Mouse (Mus musculus) mesoderm, embryonic 11.5 days (tissue): ENCODE measurements at regions not wholly inside any gene's neighbourhood (a gene's known extent, or its start where the extent isn't known, plus 50 kb on each side); places are given as distances from the start of the nearest gene placed in this dataset.
"Not testable (repeated sequence)": the region's sequence is repeated elsewhere in the genome, so short reads cannot be mapped to it uniquely, and the experiment has no call there.

ENCODE experiments used
- DNase-seq: peaks from one replicate; pipeline ENCODE4 v3.0.0-alpha.2; 2012; ENCODE audit warnings: low read depth, low spot score

- DNase-seq, result not testable (repeated sequence)
Observed at GRCm38 (mm10) chr5:76081379-76081778, 58.7 kb upstream of the Srd5a3 start.

GRCm38 (mm10) chr5:76080429-76080828 lies 59.6 kb upstream of the Srd5a3 start:
- no peak for DNase-seq

GRCm38 (mm10) chr5:76079204-76080025 lies 60.7 kb upstream of the Srd5a3 start:
- DNase-seq, result peak; percentile 27

GRCm38 (mm10) chr5:76078485-76078884 lies 61.6 kb upstream of the Srd5a3 start:
- no peak for DNase-seq

DNA sequence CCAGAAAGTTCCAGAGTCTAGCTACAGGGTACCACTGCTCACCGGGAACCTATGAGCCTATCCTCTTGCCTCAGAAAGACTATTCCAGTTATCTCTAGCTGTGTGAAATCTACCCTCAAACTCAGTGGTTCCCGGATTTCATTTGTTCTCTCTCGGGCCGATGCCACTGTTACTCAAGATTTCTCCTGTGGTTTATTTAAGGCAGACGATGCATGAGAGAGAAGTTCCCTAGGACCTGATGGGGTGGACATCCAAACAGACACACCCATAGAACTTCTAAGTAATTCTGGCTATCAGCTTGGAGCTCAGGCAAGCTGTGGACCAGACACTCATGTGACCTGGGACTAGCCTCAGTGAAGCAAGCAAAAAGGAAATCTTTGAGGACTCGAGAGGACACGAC lies 63.8 kb upstream of the Srd5a3 start:
- DNase-seq, result no peak

- DNase-seq, result peak; percentile 53
Observed at GRCm38 (mm10) chr5:76075401-76075800, 64.7 kb upstream of the Srd5a3 start.

- no peak for DNase-seq
Observed at GRCm38 (mm10) chr5:76067881-76068280, 72.2 kb upstream of the Srd5a3 start.

- DNase-seq, result peak; percentile 47
Observed at GRCm38 (mm10) chr5:76067231-76067630, 72.8 kb upstream of the Srd5a3 start.

DNA sequence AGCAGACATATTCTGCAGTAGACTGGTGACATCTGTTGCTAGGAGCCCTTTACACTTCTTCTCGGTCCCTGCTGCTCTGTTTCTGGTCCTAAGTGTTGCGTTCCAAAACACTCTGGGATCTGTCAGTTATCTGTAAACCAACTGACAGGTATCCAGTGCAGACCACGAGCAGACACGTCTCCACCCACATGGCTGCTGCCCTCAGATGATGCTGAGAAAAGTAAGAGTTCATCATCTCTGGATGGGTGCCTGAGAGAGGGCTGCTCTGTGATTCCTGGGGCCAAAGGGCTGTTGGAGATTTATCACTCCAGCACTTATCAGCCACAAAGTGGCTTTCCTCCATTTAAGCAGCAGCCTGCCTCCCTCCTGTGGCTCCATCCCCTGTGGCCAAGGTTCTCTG lies 74.3 kb upstream of the Srd5a3 start:
- no peak for DNase-seq

DNA sequence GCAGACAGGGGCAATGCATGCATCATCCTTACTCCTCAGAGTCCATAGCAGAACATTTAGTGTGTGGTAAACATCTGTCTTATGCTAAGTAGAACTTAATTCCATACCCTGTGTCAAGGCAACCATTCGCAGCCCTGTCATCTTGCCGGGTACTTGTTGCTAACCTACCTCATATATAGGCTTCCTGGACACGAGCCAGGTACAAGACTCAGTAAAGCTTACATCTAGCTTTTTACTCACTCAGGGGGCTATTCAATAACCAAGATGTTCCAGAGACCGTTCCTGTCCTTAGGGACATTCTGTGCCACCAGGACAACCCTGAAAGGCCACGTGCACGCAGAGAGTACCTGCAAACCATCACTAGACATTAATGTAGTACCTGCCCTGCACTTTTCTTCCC lies 74.8 kb upstream of the Srd5a3 start:
- DNase-seq, result no peak

DNA sequence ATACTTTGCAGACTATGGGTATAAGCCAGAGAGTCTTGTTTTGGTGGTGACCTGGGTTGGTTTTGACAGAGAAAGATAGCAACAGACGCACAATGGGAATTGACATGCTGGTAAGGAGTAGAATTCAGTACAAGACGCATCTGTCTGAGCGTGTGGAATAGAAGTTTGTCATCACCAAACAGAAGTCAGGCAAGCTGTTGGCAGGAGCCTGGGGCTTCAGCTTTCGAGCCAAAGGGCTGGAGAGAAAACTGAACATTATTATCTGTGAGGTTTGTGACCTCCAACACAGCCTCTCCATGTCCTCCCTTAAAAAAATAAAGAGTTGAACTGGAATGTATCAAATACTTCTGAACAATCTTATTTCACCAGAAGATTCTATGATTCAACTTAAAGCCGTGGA lies 75.4 kb upstream of the Srd5a3 start:
- no peak for DNase-seq

GRCm38 (mm10) chr5:76063473-76063872 lies 76.6 kb upstream of the Srd5a3 start:
- no peak for DNase-seq

GRCm38 (mm10) chr5:76058011-76058410 lies 79.8 kb upstream of the Kdr start:
- DNase-seq, result no peak

DNA sequence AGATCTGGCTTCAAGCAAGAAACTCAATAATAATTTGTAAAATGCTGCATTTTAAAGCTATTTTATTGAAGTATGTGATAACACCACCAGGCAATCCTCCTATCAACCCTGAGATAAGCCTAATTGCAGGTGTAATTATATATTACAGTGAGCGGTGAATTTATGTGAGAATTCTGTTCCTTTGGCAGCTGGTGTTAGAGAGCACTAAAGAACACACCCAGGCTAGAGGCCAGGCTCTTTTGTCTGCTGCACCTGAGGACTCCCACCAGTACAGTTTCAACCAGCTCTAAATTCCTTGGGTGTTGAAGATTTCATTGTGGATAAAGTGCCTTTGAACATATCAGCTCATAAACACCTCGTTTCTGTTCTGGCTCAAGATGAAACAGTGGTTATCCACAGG lies 77.6 kb upstream of the Kdr start:
- no peak for DNase-seq

- no peak for DNase-seq
Observed at GRCm38 (mm10) chr5:76052782-76053181, 74.5 kb upstream of the Kdr start.

- DNase-seq, result no peak
Observed at GRCm38 (mm10) chr5:76051658-76052057, 73.4 kb upstream of the Kdr start.

GRCm38 (mm10) chr5:76048103-76048874 lies 70.0 kb upstream of the Kdr start:
- no peak for DNase-seq

- DNase-seq, result no peak
Observed at GRCm38 (mm10) chr5:76043521-76044510, 65.6 kb upstream of the Kdr start.

GRCm38 (mm10) chr5:76040454-76041203 lies 62.4 kb upstream of the Kdr start:
- no peak for DNase-seq

GRCm38 (mm10) chr5:76028729-76029128 lies 50.5 kb upstream of the Kdr start:
- no peak for DNase-seq
